Mouse (Mus musculus) myocyte (in vitro differentiated cells): ENCODE data around the gene Rbp7.

Source experiments
- MAX ChIP-seq: IDR thresholded peaks from one replicate; pipeline ENCODE4 v1.6.1; 2011; ENCODE audit warnings: low read depth, mild to moderate bottlenecking, control low read depth
- POLR2A ChIP-seq: IDR thresholded peaks from one replicate; pipeline ENCODE4 v1.6.1; 2011; ENCODE audit warnings: low read depth, mild to moderate bottlenecking, control low read depth, moderate library complexity; ENCODE audit not compliant: insufficient read length
- POLR2AphosphoS2 ChIP-seq: IDR thresholded peaks from one replicate; pipeline ENCODE4 v1.6.1; 2011; ENCODE audit warnings: low read depth, control low read depth; ENCODE audit not compliant: insufficient read length
- TCF12 ChIP-seq: IDR thresholded peaks from one replicate; pipeline ENCODE4 v1.6.1; 2011; ENCODE audit warnings: mild to moderate bottlenecking, control low read depth; ENCODE audit not compliant: poor library complexity, insufficient read depth, severe bottlenecking

GRCm38 (mm10) chr4:149416986-149417385 is 37.8 kb downstream of the Rbp7 start:
- TF ChIP-seq MAX (no peak), POLR2A (no peak), POLR2AphosphoS2 (no peak), TCF12 (no peak)
